Mouse (Mus musculus) testis, adult 2 months (tissue): Measurements from ENCODE around the gene Kank2. TPM values are rescaled to one million over a fixed set of nuclear protein-coding genes. Genes with fewer than 3 reads are reported as not detected.
"Not testable (repeated sequence)": the region's sequence is repeated elsewhere in the genome, so short reads cannot be mapped to it uniquely, and the experiment has no call there.

Experiments used
- H3K27ac ChIP-seq: fragments of 200-500 bp; 2 replicates; pipeline ENCODE4 v1.5.1; 2012; ENCODE audit warnings: low read depth, low read length; ENCODE audit not compliant: control insufficient read depth, insufficient read depth
- H3K27me3 ChIP-seq: fragments of 200-500 bp; 2 replicates; pipeline ENCODE4 v1.6.1; 2012; ENCODE audit warnings: mild to moderate bottlenecking, low read length, moderate library complexity; ENCODE audit not compliant: control insufficient read depth, insufficient read depth
- H3K36me3 ChIP-seq: fragments of 200-500 bp; 2 replicates; pipeline ENCODE4 v1.6.1; 2012; ENCODE audit warnings: mild to moderate bottlenecking, low read length; ENCODE audit not compliant: control insufficient read depth, insufficient read depth
- H3K4me1 ChIP-seq: fragments of 200-500 bp; 2 replicates; pipeline ENCODE4 v1.6.1; 2012; ENCODE audit warnings: low read length; ENCODE audit not compliant: control insufficient read depth, insufficient read depth
- H3K4me3 ChIP-seq: fragments of 200-500 bp; 2 replicates; pipeline ENCODE4 v1.5.1; 2012; ENCODE audit warnings: low read depth, mild to moderate bottlenecking, low read length, moderate library complexity, mixed read lengths; ENCODE audit not compliant: control insufficient read depth
- CTCF ChIP-seq: fragments of 200-500 bp; IDR thresholded peaks from 2 replicates; pipeline ENCODE4 v1.5.1; 2012; ENCODE audit warnings: low read depth, mild to moderate bottlenecking, inconsistent platforms, low read length, moderate library complexity; ENCODE audit not compliant: control insufficient read depth, insufficient read depth, insufficient replicate concordance
- POLR2A ChIP-seq: fragments of 200-500 bp; IDR thresholded peaks from 2 replicates; pipeline ENCODE4 v1.6.1; 2012; ENCODE audit warnings: low read depth, mild to moderate bottlenecking, inconsistent platforms, low read length, moderate library complexity; ENCODE audit not compliant: control insufficient read depth
- polyA plus RNA-seq: library from polyadenylated mRNA; depleted of rRNA; stranded (reverse); fragments of >200 nt; gene quantifications from 2 replicates; pipeline ENCODE4 v1.2.3, GENCODE M21; 2012

Gene Kank2
- polyA plus RNA-seq, 1 experiment, result 6.9 TPM

GRCm38 (mm10) chr9:21781657-21782468, 16.7 kb downstream of the Kank2 start:
- H3K27me3 ChIP-seq, result no peaks in the 10 kb centered on the region
- H3K36me3 ChIP-seq, result no peaks in the 10 kb centered on the region
- TF ChIP-seq POLR2A, result no peak
- no peak for TF ChIP-seq CTCF
- H3K4me1 ChIP-seq, result peaks cover 3% of the 10 kb centered on the region; the same call in 1 of the 2 replicates
- no peak overlapping the region for H3K27ac ChIP-seq
- no peak overlapping the region for H3K4me3 ChIP-seq

GRCm38 (mm10) chr9:21777726-21778125, 20.8 kb downstream of the Kank2 start:
- TF ChIP-seq POLR2A, result no peak
- no peak for TF ChIP-seq CTCF
- Histone ChIP-seq H3K27me3 (no peaks in the 10 kb centered on the region), H3K27ac (no peak overlapping the region), H3K4me1 (no peaks in the 10 kb centered on the region), H3K4me3 (no peak overlapping the region), H3K36me3 (no peaks in the 10 kb centered on the region)

GRCm38 (mm10) chr9:21774353-21774752, 24.2 kb downstream of the Kank2 start:
- no peaks in the 10 kb centered on the region for H3K36me3 ChIP-seq
- no peak for TF ChIP-seq POLR2A
- TF ChIP-seq CTCF, result no peak
- no peak overlapping the region for H3K27ac ChIP-seq
- H3K27me3 ChIP-seq, result no peaks in the 10 kb centered on the region
- H3K4me3 ChIP-seq, result no peak overlapping the region
- H3K4me1 ChIP-seq, result peaks cover 2% of the 10 kb centered on the region

GRCm38 (mm10) chr9:21773396-21773795, 25.1 kb downstream of the Kank2 start:
- H3K4me3 ChIP-seq, H3K27me3 ChIP-seq, H3K36me3 ChIP-seq, H3K27ac ChIP-seq, H3K4me1 ChIP-seq: not testable (repeated sequence)

GRCm38 (mm10) chr9:21769558-21770183, 28.9 kb downstream of the Kank2 start:
- no peaks in the 10 kb centered on the region for H3K36me3 ChIP-seq
- TF ChIP-seq POLR2A (no peak), CTCF (no peak)

GRCm38 (mm10) chr9:21768511-21769411, 29.8 kb downstream of the Kank2 start:
- no peak overlapping the region for H3K4me3 ChIP-seq

More at GRCm38 (mm10) chr9:21769558-21770183, 28.9 kb downstream of the Kank2 start:
- Histone ChIP-seq H3K4me1 (peaks cover 12% of the 10 kb centered on the region), H3K27me3 (no peaks in the 10 kb centered on the region), H3K27ac (peak overlapping the region; percentile 39), H3K4me3 (no peak overlapping the region)

GRCm38 (mm10) chr9:21767896-21768295, 30.6 kb downstream of the Kank2 start:
- H3K4me1 ChIP-seq, result peaks cover 12% of the 10 kb centered on the region
- H3K4me3 ChIP-seq, result no peak overlapping the region
- no peak for TF ChIP-seq POLR2A
- no peak for TF ChIP-seq CTCF
- H3K27me3 ChIP-seq, result no peaks in the 10 kb centered on the region
- H3K36me3 ChIP-seq, result no peaks in the 10 kb centered on the region
- H3K27ac ChIP-seq, result peak overlapping the region; percentile 74

More at GRCm38 (mm10) chr9:21768511-21769411, 29.8 kb downstream of the Kank2 start:
- no peaks in the 10 kb centered on the region for H3K27me3 ChIP-seq
- no peak for TF ChIP-seq CTCF
- no peak for TF ChIP-seq POLR2A
- no peaks in the 10 kb centered on the region for H3K36me3 ChIP-seq
- peak overlapping the region; percentile 74 for H3K27ac ChIP-seq
- H3K4me1 ChIP-seq, result peaks cover 12% of the 10 kb centered on the region
